ENCODE assay signal across 8 mouse cellular contexts in genomic region chr10:43483426-43483995, GRCm38 (mm10). TPM values are rescaled to one million over a fixed set of nuclear protein-coding genes. Genes with fewer than 3 reads are reported as not detected.
DNase-seq lines count a peak whose midpoint lies in the region; ATAC-seq and TF ChIP-seq lines count a peak whose summit lies in the region.

No protein-coding gene starts in this region.

- no peak for DNase-seq in layer of hippocampus, adult 2 months (ENCODE audit: low spot score in 2 of 2)
- no peak for DNase-seq in layer of hippocampus, adult 9-11 months
- DNase-seq in heart, adult 11 months, result peak; percentile 97
- peak; percentile 51 for DNase-seq in lung, postnatal 0 days (ENCODE audit: low spot score)
- DNase-seq in cerebellum, adult 11 months, result no peak
- no peak for DNase-seq in testis, postnatal 14 days (ENCODE audit: low spot score)
- no peak for DNase-seq in layer of hippocampus, postnatal 10 days (ENCODE audit: low spot score in 2 of 2)

- no peak overlapping the region for H3K4me2 ChIP-seq in intestine, embryonic 15.5 days (replicated peaks)
- H3K4me2 ChIP-seq in lung, postnatal 0 days (replicated peaks; ENCODE audit: low read depth, low read length), result no peak overlapping the region; the same call in 1 of the 2 replicates

- 30% methylated on average over 9 of the region's 9 CpGs for WGBS in intestine, embryonic 15.5 days
- WGBS in lung, postnatal 0 days, result 33% methylated on average over 9 of the region's 9 CpGs

- peak overlapping the region; percentile 56; the same call in 1 of the 2 replicates for H3K27ac ChIP-seq in layer of hippocampus, adult 2 months
- peak overlapping the region; percentile 64 for H3K27ac ChIP-seq in intestine, embryonic 15.5 days
- H3K27ac ChIP-seq in lung, postnatal 0 days (ENCODE audit: low read length), result peak overlapping the region; percentile 39

- H3K27me3 ChIP-seq in intestine, embryonic 15.5 days (replicated peaks), result no peaks in the 10 kb centered on the region
- no peaks in the 10 kb centered on the region for H3K27me3 ChIP-seq in lung, postnatal 0 days (replicated peaks; ENCODE audit: insufficient read depth, low read length)

- no peak for TF ChIP-seq CTCF in layer of hippocampus, adult 2 months (conservative IDR thresholded peaks at IDR 0.05)
- TF ChIP-seq CTCF in lung, postnatal 0 days (IDR thresholded peaks at IDR 0.05), result no peak

- TF ChIP-seq EP300 in lung, postnatal 0 days (IDR thresholded peaks at IDR 0.05), result no peak

- H3K4me3 ChIP-seq in layer of hippocampus, adult 2 months, result no peak overlapping the region; the same call in 1 of the 2 replicates
- H3K4me3 ChIP-seq in intestine, embryonic 15.5 days (replicated peaks), result no peak overlapping the region
- H3K4me3 ChIP-seq in lung, postnatal 0 days (ENCODE audit: low read depth, low read length), result no peak overlapping the region

- H3K36me3 ChIP-seq in intestine, embryonic 15.5 days, result no peaks in the 10 kb centered on the region
- no peaks in the 10 kb centered on the region for H3K36me3 ChIP-seq in lung, postnatal 0 days (ENCODE audit: insufficient read depth, low read length)

- no peaks in the 10 kb centered on the region for H3K9me3 ChIP-seq in intestine, embryonic 15.5 days
- no peaks in the 10 kb centered on the region for H3K9me3 ChIP-seq in lung, postnatal 0 days (ENCODE audit: low read length)

- peaks cover 21% of the 10 kb centered on the region; the same call in 1 of the 2 replicates for H3K4me1 ChIP-seq in intestine, embryonic 15.5 days (replicated peaks)
- peaks cover 4% of the 10 kb centered on the region; the same call in 1 of the 2 replicates for H3K4me1 ChIP-seq in lung, postnatal 0 days (ENCODE audit: insufficient read depth, low read depth, low read length)

- no peak overlapping the region for H3K9ac ChIP-seq in intestine, embryonic 15.5 days
- no peak overlapping the region for H3K9ac ChIP-seq in lung, postnatal 0 days (replicated peaks; ENCODE audit: low read depth)

- ATAC-seq in intestine, embryonic 15.5 days, result no peak
- ATAC-seq in lung, postnatal 0 days, result no peak

RNA-seq across cellular contexts. Expression of gene Bend3, which starts 4.9 kb away (rescaled TPM):
- 1 to 10 TPM; 5.2 to 6.2 TPM for total RNA-seq in layer of hippocampus, adult 2 months (2021)
- 3.0 and 3.1 TPM in 2 replicates for polyA plus RNA-seq in intestine, embryonic 15.5 days (2015; fragmentation: Nextera tagmentation; extraction: Ambion mirVana)
- 0.81 and 0.89 TPM in 2 replicates for polyA plus RNA-seq in lung, postnatal 0 days (2015; fragmentation: Nextera tagmentation; extraction: Ambion mirVana)
- 1 to 10 TPM; 5.8 to 8.9 TPM for total RNA-seq in layer of hippocampus, postnatal 10 days (2021)

RNA-seq across cellular contexts. Expression of gene Gm9803, which starts 40.4 kb away (rescaled TPM):
- 10 to 100 TPM; 12.5 to 12.7 TPM for total RNA-seq in layer of hippocampus, adult 2 months (2021)
- polyA plus RNA-seq in intestine, embryonic 15.5 days (2015; fragmentation: Nextera tagmentation; extraction: Ambion mirVana), result 11.9 and 12.6 TPM in 2 replicates
- polyA plus RNA-seq in lung, postnatal 0 days (2015; fragmentation: Nextera tagmentation; extraction: Ambion mirVana), result 9.1 and 21.1 TPM in 2 replicates
- total RNA-seq in layer of hippocampus, postnatal 10 days (2021), result 1 to 10 TPM in 1 of 2 experiments, not detected in 1; 4.1 TPM

RNA-seq across cellular contexts. Expression of gene 1700021F05Rik, which starts 57.3 kb away (rescaled TPM):
- total RNA-seq in layer of hippocampus, adult 2 months (2021), result 10 to 100 TPM; 41.3 to 44.9 TPM
- polyA plus RNA-seq in intestine, embryonic 15.5 days (2015; fragmentation: Nextera tagmentation; extraction: Ambion mirVana), result 77.0 and 77.4 TPM in 2 replicates
- 34.2 and 36.8 TPM in 2 replicates for polyA plus RNA-seq in lung, postnatal 0 days (2015; fragmentation: Nextera tagmentation; extraction: Ambion mirVana)
- 10 to 100 TPM; 49.2 to 52.0 TPM for total RNA-seq in layer of hippocampus, postnatal 10 days (2021)

Comparison
In these comparisons a context has a peak if more than half of its experiments do, and no peak if none do; other contexts are left out.
1. DNase-seq: peak in heart, adult 11 months (single experiment) and lung, postnatal 0 days (single experiment); none in layer of hippocampus, adult 2 months (0 of 2), layer of hippocampus, adult 9-11 months (single experiment), cerebellum, adult 11 months (single experiment), testis, postnatal 14 days (single experiment) and layer of hippocampus, postnatal 10 days (0 of 2).
2. Peak in every context shown above with its lines, with median percentiles within 50 percentile points of each other: H3K27ac ChIP-seq.